Mouse (Mus musculus) fat pad, adult 2 months (tissue): Measurements from ENCODE around the gene Cdkn2aipnl.

Experiments
- DNase-seq: peaks from one replicate; pipeline ENCODE4 v3.0.0-alpha.2; 2011; ENCODE audit warnings: low read depth, low spot score; ENCODE audit errors: extremely low read depth

The Cdkn2aipnl gene

DNA sequence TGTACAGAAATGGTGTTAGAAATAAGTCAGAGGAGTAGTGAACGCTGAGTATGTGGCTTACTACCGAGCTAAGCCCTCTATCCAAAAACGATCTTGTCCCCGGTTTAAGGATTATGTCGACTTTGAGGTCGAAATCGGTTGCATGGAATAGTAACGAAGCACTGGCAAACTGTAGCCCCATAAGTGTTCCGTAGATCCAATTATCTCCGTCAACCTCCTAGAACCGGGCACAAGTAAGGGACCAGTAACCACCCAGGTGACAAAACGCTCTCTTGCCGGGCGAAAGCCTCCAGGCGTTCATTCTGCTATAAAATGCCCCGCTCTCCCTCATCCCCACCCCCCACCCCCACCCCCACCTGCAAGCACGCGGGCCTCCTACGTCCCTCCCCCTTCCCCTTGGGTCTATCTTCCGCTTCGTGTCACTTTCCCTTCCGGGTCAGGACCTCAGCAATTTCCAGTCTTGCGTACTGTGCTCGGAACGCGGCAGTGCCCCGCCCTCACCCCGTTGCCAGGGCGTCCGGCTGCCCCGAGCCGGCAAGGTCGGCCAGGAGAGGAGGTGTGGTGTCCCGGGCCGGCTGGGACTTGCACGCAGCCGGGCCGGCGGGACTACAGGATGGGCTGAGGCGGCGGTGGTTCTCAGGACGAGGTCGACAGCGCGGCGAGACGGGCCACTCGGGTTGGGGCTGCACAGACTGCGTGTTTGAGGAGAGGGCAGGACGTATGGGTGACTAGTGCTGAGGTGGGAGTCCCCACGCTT lies 36.5 kb downstream of the Cdkn2aipnl start, which contains the start of gene Cdkl3:
TSS of gene Cdkl3 (plus strand) at position 450 of the 757 bp plus-strand sequence.
- DNase-seq: peak; percentile 85

DNA sequence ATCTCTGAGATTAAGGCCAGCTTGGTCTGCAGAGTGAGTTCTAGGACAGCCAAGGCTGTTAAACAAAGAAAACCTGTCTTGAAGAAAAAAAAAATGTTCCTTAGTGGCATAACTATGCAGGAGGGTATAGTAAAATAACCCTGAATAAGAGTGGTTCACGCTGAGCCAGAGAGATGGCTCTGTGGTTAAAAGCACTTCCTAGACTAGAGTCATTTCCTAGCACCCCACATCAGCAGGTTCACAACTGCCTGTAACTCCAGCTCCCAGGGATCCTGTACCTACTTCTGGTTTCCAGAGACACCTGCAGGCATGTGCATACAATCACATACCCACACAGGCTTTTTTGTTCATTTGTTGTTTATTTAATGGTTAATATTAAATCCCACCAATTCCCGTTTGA lies 38.1 kb downstream of the Cdkn2aipnl start:
- no peak for DNase-seq

DNA sequence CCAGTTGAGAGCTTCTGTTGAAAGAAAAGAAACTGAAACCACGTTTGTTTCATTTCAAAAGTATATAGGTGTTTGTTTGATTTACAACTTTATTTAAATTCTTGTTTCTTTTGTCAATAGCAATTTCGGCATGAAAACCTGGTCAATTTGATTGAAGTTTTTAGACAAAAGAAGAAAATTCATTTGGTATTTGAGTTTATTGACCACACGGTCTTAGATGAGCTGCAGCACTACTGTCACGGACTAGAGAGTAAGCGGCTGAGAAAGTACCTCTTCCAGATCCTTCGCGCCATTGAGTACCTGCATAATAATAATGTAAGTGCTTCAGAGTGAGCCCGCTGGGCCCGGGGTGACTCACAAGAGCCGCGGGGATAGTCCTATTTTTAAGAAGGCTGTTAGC lies 43.5 kb downstream of the Cdkn2aipnl start:
- DNase-seq: no peak

DNA sequence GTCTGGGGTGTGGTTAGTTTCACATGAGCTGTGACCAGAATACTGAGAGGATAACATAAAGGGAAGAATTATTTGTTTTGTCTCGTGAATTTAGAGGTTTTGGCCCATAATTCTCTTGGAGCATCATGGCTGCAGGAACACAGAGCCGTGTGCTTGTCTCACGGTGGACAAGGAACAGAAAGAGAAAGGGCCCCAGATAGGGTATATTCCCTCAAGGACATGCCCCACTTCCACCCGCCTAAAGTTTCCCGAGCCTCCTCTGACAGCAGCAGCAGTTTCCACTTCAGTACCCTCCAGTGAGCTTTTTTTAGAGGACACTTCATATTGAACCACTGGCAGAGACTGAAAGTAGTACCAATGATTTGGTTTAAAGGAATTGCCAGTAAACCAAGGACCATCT lies 44.1 kb downstream of the Cdkn2aipnl start:
- DNase-seq: no peak

DNA sequence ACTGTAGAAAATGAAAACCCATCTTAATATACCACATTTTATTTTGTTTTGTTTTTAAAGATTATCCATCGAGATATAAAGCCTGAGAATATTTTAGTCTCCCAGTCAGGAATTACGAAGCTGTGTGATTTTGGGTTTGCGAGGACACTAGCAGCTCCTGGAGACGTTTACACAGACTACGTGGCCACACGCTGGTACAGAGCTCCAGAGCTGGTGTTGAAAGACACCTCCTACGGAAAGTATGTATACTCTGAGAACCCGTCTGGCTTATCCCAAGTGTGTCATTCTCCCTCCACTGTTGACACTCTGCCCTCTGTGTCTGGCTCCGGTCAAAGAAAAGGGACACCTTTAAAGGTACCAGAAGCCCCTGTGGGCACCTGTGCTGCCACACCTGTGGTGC lies 50.8 kb downstream of the Cdkn2aipnl start:
- no peak for DNase-seq
